Mouse (Mus musculus) adrenal gland, postnatal 4 days (tissue): Measurements from ENCODE around the gene Cd2ap. TPM values are rescaled to one million over a fixed set of nuclear protein-coding genes. Genes with fewer than 3 reads are reported as not detected.

Experiments
- DNase-seq, 2 experiments: peaks; one replicate each; pipeline ENCODE4 v3.0.0; 2021 to 2022; ENCODE audit warnings: low spot score in 2 of 2, mixed read lengths in 2 of 2
- total RNA-seq, 2 experiments: library from RNA; stranded (reverse); gene quantifications; 2 replicates each; pipeline ENCODE4 v1.2.3; 2021

The Cd2ap gene
- total RNA-seq, 2 experiments from 2014 or later: 88.2 to 98.1 TPM

DNA sequence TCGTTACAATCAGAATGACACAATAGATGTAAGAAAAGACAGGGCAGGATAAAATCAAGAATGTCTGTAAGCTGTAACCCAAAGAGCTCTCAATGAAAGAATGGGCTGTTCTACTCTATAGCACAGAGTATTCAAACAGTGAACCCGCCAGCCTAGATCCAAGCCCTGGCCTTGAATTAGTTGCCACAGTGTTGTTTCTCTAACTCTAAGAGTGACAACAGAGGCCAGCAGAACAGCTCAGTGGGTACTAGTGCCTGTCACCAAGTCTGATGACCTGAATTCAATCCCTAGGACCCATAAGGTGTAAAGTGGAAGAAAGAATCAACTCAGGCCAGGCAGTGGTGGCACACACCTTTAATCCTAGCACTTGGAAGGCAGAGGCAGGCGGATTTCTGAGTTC lies 13.3 kb downstream of the Cd2ap start:
- DNase-seq: no peak

GRCm38 (mm10) chr17:42860370-42860769 lies 16.1 kb downstream of the Cd2ap start:
- DNase-seq: no peak

DNA sequence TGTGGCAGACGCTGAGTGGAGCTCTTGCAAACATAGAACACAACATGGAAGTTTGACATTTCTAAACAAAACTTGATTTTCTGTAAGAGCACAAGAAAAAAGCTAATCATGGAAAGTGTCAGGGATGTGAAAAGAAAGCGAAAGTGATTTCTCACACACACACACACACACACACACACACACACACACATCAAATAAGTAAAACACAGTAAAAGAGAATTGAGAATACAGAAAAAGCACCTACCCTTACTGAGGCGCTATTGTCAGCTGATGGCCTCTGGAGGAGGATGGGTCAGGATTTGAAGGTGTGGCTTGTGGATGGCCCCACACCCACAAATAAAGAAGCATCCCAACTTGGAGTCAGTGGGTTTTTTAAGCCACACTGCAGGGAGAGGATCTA lies 19.0 kb downstream of the Cd2ap start:
- no peak for DNase-seq

DNA sequence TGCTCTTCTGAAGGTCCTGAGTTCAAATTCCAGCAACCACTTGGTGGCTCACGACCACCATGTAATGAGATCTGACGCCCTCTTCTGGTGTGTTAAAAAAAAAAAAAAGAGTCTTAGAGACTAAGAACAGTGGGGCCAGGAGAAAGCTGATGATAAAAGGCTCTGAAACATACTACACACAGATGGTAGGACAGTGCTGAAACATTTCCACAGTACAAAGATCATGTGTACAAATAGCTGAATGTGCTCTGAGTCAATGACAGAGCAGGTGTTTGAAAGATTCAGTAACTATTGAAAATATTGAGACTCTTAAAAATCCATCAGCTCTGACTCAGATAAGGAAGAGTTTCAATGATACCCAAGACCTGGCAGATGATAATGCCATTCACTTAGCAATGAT lies 29.4 kb downstream of the Cd2ap start:
- DNase-seq: no peak

GRCm38 (mm10) chr17:42837193-42837592 lies 39.3 kb downstream of the Cd2ap start:
- DNase-seq: no peak

GRCm38 (mm10) chr17:42822787-42823186 lies 53.7 kb downstream of the Cd2ap start:
- no peak for DNase-seq

DNA sequence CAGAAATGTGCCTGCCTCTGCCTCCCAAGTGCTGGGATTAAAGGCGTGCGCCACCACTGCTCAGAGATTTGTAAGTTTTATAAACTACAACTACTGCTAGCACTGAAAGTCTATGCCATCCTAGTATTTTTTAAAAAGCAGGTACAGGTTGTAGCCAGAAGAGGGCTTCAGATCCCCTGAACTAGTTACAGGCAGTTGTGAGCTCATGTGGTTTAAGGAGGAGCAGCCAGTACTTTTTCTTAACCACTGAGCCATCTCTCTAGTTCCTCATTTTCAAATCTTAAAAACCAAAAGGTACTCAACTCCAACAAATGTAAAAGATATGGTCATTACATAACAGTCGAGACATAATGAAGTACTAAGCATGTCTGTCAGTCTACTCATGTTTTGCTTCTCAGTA lies 61.1 kb downstream of the Cd2ap start:
- no peak for DNase-seq

DNA sequence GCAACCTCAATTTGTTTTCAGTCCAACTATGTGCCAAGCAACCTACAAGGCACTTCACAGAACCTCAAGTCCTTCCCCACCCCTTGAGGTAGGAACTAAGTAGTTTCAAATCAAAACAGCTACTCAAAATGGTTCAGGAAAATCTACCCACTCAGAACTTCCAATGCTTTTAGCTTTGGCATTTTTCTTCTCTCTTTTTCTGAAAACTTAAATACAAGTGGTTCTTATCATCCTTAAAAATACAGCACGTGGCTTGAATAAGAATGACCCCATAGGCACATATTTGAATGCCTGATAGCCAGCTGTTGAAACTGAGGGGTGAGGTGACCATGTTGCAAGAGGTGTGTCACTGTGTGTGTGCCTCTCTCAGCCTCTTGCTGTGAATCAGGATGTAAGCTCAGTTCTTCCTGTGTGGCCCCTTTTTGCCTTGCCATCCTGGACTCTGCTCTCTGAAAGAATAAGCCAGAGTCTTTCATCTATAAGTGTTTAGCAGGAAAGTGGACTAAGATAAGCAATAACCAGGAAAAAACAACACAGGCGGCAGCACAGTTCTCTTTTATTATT lies 84.0 kb downstream of the Cd2ap start:
- DNase-seq: no peak

GRCm38 (mm10) chr17:42790787-42791186 lies 85.7 kb downstream of the Cd2ap start:
- no peak for DNase-seq

- no peak for DNase-seq
Measured at GRCm38 (mm10) chr17:42789723-42790122, 86.7 kb downstream of the Cd2ap start.

DNA sequence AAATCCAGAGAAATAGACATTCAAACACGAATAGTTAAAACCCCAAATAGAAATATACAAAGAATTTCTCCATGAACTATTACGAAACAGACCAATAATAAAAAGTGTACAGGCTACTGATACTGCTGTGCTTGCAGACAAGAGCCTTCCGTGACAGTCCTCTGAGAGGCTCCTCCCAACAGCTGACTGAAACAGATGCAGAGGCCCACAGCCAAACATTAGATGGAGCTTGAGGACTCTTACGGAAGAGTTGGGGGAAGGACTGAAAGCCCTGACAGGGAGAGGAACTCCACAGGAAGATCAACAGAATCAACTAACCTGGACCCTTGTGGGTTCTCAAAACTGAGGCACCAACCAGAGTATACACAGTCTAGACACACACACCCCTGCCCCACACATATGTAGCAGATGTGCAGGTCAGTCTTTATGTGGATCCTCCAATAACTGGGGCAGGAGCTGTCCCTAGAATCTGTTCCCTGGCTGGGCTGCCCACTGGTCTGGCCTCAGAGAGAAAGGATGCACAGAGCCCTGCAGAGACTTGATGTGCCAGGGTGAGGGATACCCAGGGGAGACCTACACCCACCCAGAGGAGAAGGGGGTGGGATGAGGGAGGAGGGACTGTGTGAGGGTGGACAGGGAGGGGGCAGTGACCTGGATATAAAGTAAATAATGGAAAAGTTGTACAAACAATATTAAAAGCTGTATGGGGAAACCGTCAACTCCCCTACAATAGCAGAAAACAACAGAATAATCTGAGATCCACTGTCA lies 87.6 kb downstream of the Cd2ap start:
- no peak for DNase-seq

- DNase-seq: peak in 1 of 2 experiments; percentile 38
Measured at GRCm38 (mm10) chr17:42782156-42782757, 94.2 kb downstream of the Cd2ap start.

DNA sequence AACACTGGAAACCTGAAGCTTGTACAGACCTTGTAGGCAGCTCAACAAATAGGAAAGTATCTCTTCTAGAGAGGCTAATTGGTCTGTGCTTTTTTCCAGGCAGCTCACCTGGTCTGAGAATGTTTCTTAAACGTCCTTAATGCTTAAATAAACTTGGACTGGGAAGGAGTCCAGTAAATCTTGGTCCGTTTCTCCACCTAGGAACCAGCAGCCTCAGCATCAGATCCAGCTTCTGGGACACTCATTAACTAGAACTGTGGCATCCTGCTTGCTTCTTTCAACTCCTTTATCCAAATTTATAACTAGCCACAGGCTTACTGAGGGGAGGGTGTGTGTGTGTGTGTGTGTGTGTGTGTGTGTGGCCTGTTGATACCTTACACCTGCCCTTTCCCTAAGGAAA lies 122.7 kb downstream of the Cd2ap start:
- no peak for DNase-seq

DNA sequence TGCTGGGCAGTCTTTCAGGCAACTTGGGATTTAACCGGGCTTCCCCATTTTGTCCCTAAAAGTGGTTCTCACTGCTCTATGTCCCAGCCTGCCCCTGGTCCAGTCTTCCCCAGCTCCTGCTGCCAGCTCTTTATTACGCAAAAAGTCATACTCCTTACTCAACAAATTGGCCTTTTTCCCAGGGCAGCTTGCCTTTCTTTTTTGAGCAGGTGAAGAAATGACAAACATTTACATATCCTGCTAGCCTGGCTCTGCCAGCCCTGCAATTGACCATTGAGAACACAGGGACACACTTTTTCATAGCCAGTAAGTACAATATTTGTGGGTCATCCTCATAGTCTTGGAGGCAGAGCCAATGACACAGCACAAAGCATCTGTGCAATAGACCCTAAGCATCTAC lies 124.3 kb downstream of the Cd2ap start:
- no peak for DNase-seq

GRCm38 (mm10) chr17:42745657-42746420 lies 130.6 kb downstream of the Cd2ap start:
- no peak for DNase-seq

Other genes starting within 250 kb of the Cd2ap start
- gene Adgrf4, start 184.4 kb downstream of the Cd2ap start, total RNA-seq: under 1 TPM; 0.14 to 0.20 TPM
- gene Adgrf2, start 134.5 kb downstream of the Cd2ap start, total RNA-seq: under 1 TPM; 0.17 to 0.22 TPM
- 10 to 100 TPM; 11.0 to 19.9 TPM for gene Tnfrsf21, start 139.9 kb upstream of the Cd2ap start, total RNA-seq